Mouse (Mus musculus) forebrain, embryonic 10.5 days (tissue): ENCODE measurements around the gene Rassf2. TPM values are rescaled to one million over a fixed set of nuclear protein-coding genes. Genes with fewer than 3 reads are reported as not detected.

Experiments
- DNase-seq: peaks from one replicate; pipeline ENCODE4 v3.0.0-alpha.2; 2017; ENCODE audit warnings: low spot score; ENCODE audit errors: extremely low spot score
- H3K27ac ChIP-seq: fragments of 300-500 bp; sonication (generic); 2 replicates; pipeline ENCODE4 v1.5.1; 2016; ENCODE audit warnings: mild to moderate bottlenecking
- H3K27me3 ChIP-seq: fragments of 300-500 bp; sonication (generic); 2 replicates; pipeline ENCODE4 v1.6.1; 2016; ENCODE audit warnings: mild to moderate bottlenecking; ENCODE audit not compliant: poor library complexity, severe bottlenecking
- H3K36me3 ChIP-seq: fragments of 300-500 bp; sonication (generic); replicated peaks from 2 replicates; pipeline ENCODE4 v1.6.1; 2016; ENCODE audit warnings: mild to moderate bottlenecking, moderate library complexity
- H3K4me1 ChIP-seq: fragments of 300-500 bp; sonication (generic); 2 replicates; pipeline ENCODE4 v1.6.1; 2016
- H3K4me3 ChIP-seq: fragments of 300-500 bp; sonication (generic); 2 replicates; pipeline ENCODE4 v1.5.1; 2016; ENCODE audit warnings: mild to moderate bottlenecking, moderate library complexity
- H3K9me3 ChIP-seq: fragments of 300-500 bp; sonication (generic); 2 replicates; pipeline ENCODE4 v1.6.1; 2016; ENCODE audit warnings: mild to moderate bottlenecking, moderate library complexity
- WGBS: fragments of 180-500 bp; shearing (Covaris S2); methylation state at CpG from one replicate; pipeline ENCODE4 v1.1.7; 2016; 5-methylcytosine and 5-hydroxymethylcytosine counted together
- polyA plus RNA-seq: library from polyadenylated mRNA; unstranded; fragments of >200 nt; fragmentation: Nextera tagmentation; extraction: Ambion mirVana; gene quantifications from 2 replicates; pipeline ENCODE4 v1.2.1, GENCODE M21; 2016

Gene Rassf2
- polyA plus RNA-seq, 1 experiment from 2014 or later, result 24.8 TPM

DNA sequence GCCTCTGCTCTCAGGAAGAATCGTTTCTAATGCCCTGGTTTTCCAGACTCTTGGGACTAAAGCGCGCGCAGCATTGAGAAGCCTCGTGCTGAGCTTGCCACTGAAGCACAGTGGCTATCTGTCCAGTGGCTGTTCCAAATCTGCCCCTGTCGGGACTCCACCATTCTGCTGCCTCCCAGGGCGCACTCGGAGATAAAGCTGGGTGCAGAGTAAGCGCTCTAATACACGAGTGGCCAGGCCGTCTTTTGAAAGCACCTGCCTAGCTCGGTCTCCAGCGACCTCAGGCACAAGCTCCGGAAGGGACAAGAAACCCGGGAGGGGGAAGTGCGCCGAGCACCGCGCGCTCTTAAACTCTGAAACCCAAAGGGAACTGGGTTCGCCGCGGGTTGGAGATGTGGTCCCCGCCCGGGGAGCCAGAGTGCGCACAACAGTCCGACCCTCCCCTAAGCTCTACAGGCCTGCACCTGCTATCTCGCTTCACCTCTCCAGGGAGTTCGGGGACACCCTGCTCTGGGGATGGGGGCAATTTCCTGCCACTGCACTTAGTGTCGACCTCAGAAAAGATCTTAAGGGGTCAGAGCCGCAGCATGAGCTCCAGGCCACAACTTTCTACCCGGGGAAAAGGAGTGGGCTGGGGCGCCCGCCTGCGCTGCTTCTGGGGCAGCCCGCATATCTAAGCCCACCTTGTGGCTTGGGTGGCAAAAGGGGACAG lies 1.0 kb downstream of the Rassf2 start:
- under 1% methylated on average over 36 of the region's 36 CpGs for WGBS
- peak; percentile 51 for DNase-seq
- Histone ChIP-seq H3K4me1 (peaks cover 57% of the 10 kb centered on the region), H3K4me3 (peak overlapping the region; percentile 75), H3K27ac (peak overlapping the region; percentile 91), H3K36me3 (peaks cover 14% of the 10 kb centered on the region; the same call in 1 of the 2 replicates), H3K9me3 (no peaks in the 10 kb centered on the region), H3K27me3 (peaks cover 49% of the 10 kb centered on the region)

GRCm38 (mm10) chr2:132028107-132028506 lies 2.0 kb downstream of the Rassf2 start:
- H3K27ac ChIP-seq, result peak overlapping the region; percentile 91; the same call in 1 of the 2 replicates
- WGBS, result 47% methylated on average over 5 of the region's 5 CpGs
- no peaks in the 10 kb centered on the region for H3K9me3 ChIP-seq
- peak overlapping the region; percentile 75 for H3K4me3 ChIP-seq
- no peak for DNase-seq
- H3K27me3 ChIP-seq, result peaks cover 49% of the 10 kb centered on the region
- H3K36me3 ChIP-seq, result peaks cover 16% of the 10 kb centered on the region; the same call in 1 of the 2 replicates
- peaks cover 51% of the 10 kb centered on the region for H3K4me1 ChIP-seq

DNA sequence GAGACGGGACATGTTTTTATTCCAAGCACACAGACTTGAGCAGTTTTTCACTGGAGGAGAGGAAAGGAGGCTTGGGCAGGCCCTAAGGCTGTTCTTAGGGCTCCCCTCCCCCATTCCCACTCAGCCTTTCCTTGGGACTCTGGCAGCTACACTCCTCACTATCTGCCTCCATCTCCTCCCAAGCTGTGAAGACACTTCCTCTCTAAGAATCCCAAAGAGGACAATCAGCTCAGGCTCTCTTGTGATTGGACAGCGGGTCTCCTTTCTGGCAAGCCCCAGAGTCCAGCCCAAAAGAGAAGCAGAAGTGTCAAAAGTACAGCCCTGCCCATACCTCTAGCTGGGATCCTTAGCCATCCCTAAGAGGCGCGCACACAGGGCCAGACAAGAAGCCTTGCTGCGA lies 2.7 kb downstream of the Rassf2 start:
- H3K4me3 ChIP-seq, result peak overlapping the region; percentile 75

DNA sequence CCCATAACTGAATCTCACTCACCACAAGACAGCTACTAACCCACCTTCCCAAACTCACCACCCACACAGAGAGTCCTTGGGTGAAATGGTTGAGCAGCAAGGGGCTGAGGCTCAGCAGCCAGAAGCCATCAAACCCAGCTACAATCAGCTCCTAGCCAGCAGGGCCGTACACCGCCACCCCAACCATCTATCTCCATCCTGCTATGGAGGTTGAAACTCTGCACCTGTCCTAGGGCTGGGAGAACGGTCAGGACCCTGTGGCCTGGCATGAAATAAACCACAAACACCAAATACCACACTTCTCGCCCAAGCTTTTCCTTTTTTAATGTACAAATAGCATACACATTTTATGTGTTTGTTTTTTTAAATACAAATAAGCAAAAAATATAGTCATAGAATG lies 6.0 kb downstream of the Rassf2 start:
- H3K4me1 ChIP-seq, result peaks cover 42% of the 10 kb centered on the region
- H3K27ac ChIP-seq, result no peak overlapping the region
- no peaks in the 10 kb centered on the region for H3K9me3 ChIP-seq
- no peak overlapping the region for H3K4me3 ChIP-seq
- H3K27me3 ChIP-seq, result peaks cover 27% of the 10 kb centered on the region
- WGBS, result 89% methylated on average over 4 of the region's 4 CpGs
- H3K36me3 ChIP-seq, result peaks cover 27% of the 10 kb centered on the region
- DNase-seq, result no peak

More for the DNA sequence above, 2.7 kb downstream of the Rassf2 start:
- H3K27me3 ChIP-seq, result peaks cover 49% of the 10 kb centered on the region
- H3K27ac ChIP-seq, result no peak overlapping the region
- H3K4me1 ChIP-seq, result peaks cover 48% of the 10 kb centered on the region
- peaks cover 20% of the 10 kb centered on the region; the same call in 1 of the 2 replicates for H3K36me3 ChIP-seq
- 59% methylated on average over 5 of the region's 5 CpGs for WGBS
- no peaks in the 10 kb centered on the region for H3K9me3 ChIP-seq
- no peak for DNase-seq

DNA sequence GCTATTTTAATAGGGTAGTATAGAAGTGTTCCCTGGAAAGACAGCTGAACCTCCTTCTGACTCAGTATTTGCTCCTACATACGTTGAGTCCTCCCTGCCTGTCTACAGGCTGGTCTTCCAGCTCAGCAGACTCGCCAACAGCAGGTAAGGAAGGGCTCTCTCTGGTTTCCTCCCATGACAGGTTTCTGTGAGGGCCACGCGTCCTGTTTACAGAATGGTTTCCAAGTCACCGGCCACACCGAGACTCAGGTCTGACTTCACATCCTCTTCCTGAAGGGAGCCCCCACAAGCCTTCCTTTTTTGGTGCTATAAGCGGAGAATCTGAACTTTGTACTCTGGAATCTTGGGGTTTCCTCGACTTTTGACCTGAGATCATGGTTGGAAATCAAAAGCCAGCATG lies 7.4 kb downstream of the Rassf2 start:
- peaks cover 36% of the 10 kb centered on the region for H3K36me3 ChIP-seq
- H3K4me3 ChIP-seq, result no peak overlapping the region
- WGBS, result 89% methylated on average over 8 of the region's 8 CpGs
- no peaks in the 10 kb centered on the region for H3K9me3 ChIP-seq
- peaks cover 12% of the 10 kb centered on the region for H3K27me3 ChIP-seq
- no peak for DNase-seq
- peaks cover 34% of the 10 kb centered on the region for H3K4me1 ChIP-seq
- peak overlapping the region; percentile 15; the same call in 1 of the 2 replicates for H3K27ac ChIP-seq

- peaks cover 26% of the 10 kb centered on the region for H3K4me1 ChIP-seq
- H3K27me3 ChIP-seq, result peaks cover 4% of the 10 kb centered on the region
- 0 out of 2 replicates have a peak overlapping the region, but pooled peaks have one; percentile 5 for H3K27ac ChIP-seq
- WGBS, result 87% methylated on average over 4 of the region's 4 CpGs
- no peak for DNase-seq
- peaks cover 38% of the 10 kb centered on the region for H3K36me3 ChIP-seq
- H3K9me3 ChIP-seq, result no peaks in the 10 kb centered on the region
- H3K4me3 ChIP-seq, result no peak overlapping the region
These were observed 8.4 kb downstream of the Rassf2 start for GRCm38 (mm10) chr2:132021616-132022015.

GRCm38 (mm10) chr2:132020991-132021541 lies 9.0 kb downstream of the Rassf2 start:
- Histone ChIP-seq H3K36me3 (peaks cover 32% of the 10 kb centered on the region), H3K27me3 (no peaks in the 10 kb centered on the region), H3K27ac (no peak overlapping the region), H3K9me3 (no peaks in the 10 kb centered on the region), H3K4me1 (peaks cover 26% of the 10 kb centered on the region), H3K4me3 (no peak overlapping the region)
- WGBS, result 73% methylated on average over 5 of the region's 5 CpGs
- DNase-seq, result no peak

- WGBS, result 84% methylated on average over 7 of the region's 7 CpGs
- Histone ChIP-seq H3K27me3 (no peaks in the 10 kb centered on the region), H3K27ac (no peak overlapping the region), H3K36me3 (peaks cover 26% of the 10 kb centered on the region), H3K9me3 (no peaks in the 10 kb centered on the region), H3K4me3 (no peak overlapping the region), H3K4me1 (peaks cover 26% of the 10 kb centered on the region)
- no peak for DNase-seq
These were observed 9.6 kb downstream of the Rassf2 start for GRCm38 (mm10) chr2:132020420-132020819.

GRCm38 (mm10) chr2:132019372-132019811 lies 10.7 kb downstream of the Rassf2 start:
- Histone ChIP-seq H3K36me3 (peaks cover 26% of the 10 kb centered on the region), H3K4me1 (peaks cover 26% of the 10 kb centered on the region), H3K4me3 (no peak overlapping the region), H3K9me3 (no peaks in the 10 kb centered on the region), H3K27me3 (no peaks in the 10 kb centered on the region), H3K27ac (peak overlapping the region; percentile 17; the same call in 1 of the 2 replicates)
- WGBS, result 87% methylated on average over 3 of the region's 3 CpGs
- no peak for DNase-seq

DNA sequence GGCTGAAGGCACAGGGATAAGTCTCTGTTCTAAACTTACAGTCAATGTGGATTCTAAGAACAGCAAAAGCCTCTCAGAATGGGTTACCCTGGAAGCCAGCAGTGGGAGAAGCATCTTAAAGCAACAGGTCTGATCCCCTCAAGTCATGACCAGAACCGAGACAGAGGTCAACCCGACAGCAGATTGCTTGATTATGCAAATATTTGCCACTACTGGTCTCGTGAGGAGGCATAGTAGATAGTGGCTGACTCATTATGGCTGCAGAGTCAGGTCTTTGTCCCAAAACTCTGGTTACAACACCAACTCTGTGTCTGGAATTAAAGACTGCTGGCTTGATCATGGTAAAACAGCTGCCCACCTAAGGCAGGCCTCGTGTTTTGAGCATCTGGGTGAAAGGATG lies 11.9 kb downstream of the Rassf2 start:
- H3K27ac ChIP-seq, result no peak overlapping the region
- H3K27me3 ChIP-seq, result no peaks in the 10 kb centered on the region
- 69% methylated on average over 4 of the region's 4 CpGs for WGBS
- peaks cover 25% of the 10 kb centered on the region for H3K36me3 ChIP-seq
- H3K9me3 ChIP-seq, result no peaks in the 10 kb centered on the region
- H3K4me1 ChIP-seq, result peaks cover 26% of the 10 kb centered on the region
- H3K4me3 ChIP-seq, result no peak overlapping the region
- DNase-seq, result no peak

- H3K9me3 ChIP-seq, result no peaks in the 10 kb centered on the region
- H3K27ac ChIP-seq, result no peak overlapping the region
- 61% methylated on average over 7 of the region's 7 CpGs for WGBS
- H3K4me3 ChIP-seq, result no peak overlapping the region
- H3K36me3 ChIP-seq, result peaks cover 22% of the 10 kb centered on the region
- no peaks in the 10 kb centered on the region for H3K27me3 ChIP-seq
- peaks cover 26% of the 10 kb centered on the region for H3K4me1 ChIP-seq
- no peak for DNase-seq
These were observed 12.4 kb downstream of the Rassf2 start for GRCm38 (mm10) chr2:132017611-132018010.

DNA sequence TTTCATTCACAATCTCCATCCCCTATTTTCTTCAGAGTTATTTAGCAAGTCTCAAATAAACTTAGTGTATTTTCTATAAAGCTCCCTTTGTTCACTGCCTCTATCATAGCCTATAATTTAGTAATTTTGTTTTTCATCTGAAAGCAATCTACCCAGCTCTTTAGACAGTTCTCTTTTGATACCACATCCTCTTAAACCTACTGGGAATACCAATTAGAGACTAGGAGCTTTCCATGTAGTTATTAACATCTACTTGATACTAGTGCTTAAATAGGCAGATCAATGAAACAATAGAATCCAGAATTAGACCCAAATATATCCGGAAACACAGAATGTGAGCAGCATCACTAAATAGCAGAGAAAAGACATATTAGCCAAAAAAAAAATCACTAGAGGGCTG lies 14.0 kb downstream of the Rassf2 start:
- H3K27me3 ChIP-seq, result no peaks in the 10 kb centered on the region
- no peak for DNase-seq
- 85% methylated on average over 1 of the region's 1 CpGs for WGBS
- H3K4me3 ChIP-seq, result no peak overlapping the region
- H3K4me1 ChIP-seq, result peaks cover 16% of the 10 kb centered on the region
- no peaks in the 10 kb centered on the region for H3K9me3 ChIP-seq
- peaks cover 33% of the 10 kb centered on the region for H3K36me3 ChIP-seq
- H3K27ac ChIP-seq, result no peak overlapping the region

GRCm38 (mm10) chr2:132013152-132013551 lies 16.9 kb downstream of the Rassf2 start:
- Histone ChIP-seq H3K36me3 (peaks cover 50% of the 10 kb centered on the region), H3K9me3 (no peaks in the 10 kb centered on the region), H3K4me3 (no peak overlapping the region), H3K27me3 (no peaks in the 10 kb centered on the region), H3K4me1 (peaks cover 8% of the 10 kb centered on the region), H3K27ac (no peak overlapping the region)
- no peak for DNase-seq
- 86% methylated on average over 4 of the region's 4 CpGs for WGBS
